In genomic region chr1:159928681-159929335, GRCm38 (mm10) we compare ENCODE assay signal across 15 mouse cellular contexts.
DNase-seq lines count a peak whose midpoint lies in the region; ATAC-seq lines count a peak whose summit lies in the region.
"Had no signal": no experiment of that assay in that cellular context is flagged by ENCODE, and none has a peak within 500 bp of the region (broad histone marks: within the 10 kb centered on the region; RNA-seq: fewer than 3 reads in every experiment).

No protein-coding gene starts in this region.

- ATAC-seq in kidney, embryonic 16.5 days (ENCODE audit: low FRiP score, low TSS enrichment): no peak
- ATAC-seq in forebrain, embryonic 14.5 days: no peak
- ATAC-seq: intestine, postnatal 0 days had no signal

- peak; percentile 58 to 75 for DNase-seq in adrenal gland, adult (ENCODE audit: inconsistent age in 2 of 2, low spot score in 1 of 2)
- no peak for DNase-seq in adrenal gland, postnatal 25 days
- peak; percentile 12 to 29 for DNase-seq in kidney, adult 8-10 months
- peak; percentile 57 for DNase-seq in kidney, adult 9 months
- peak; percentile 78 for DNase-seq in lung, postnatal 36 days
- no peak for DNase-seq in layer of hippocampus, postnatal 10 days (ENCODE audit: low spot score in 2 of 2)
- DNase-seq in forebrain, embryonic 14.5 days (ENCODE audit: low spot score): no peak
- DNase-seq: cerebellum, adult 2 months; midbrain, embryonic 14.5 days had no signal

- H3K27ac ChIP-seq in kidney, embryonic 16.5 days (ENCODE audit: low read length): no peak overlapping the region
- H3K27ac ChIP-seq in forebrain, embryonic 14.5 days (ENCODE audit: low read depth, low read length): no peak overlapping the region
- H3K27ac ChIP-seq: embryonic facial prominence, embryonic 12.5 days; forebrain, embryonic 12.5 days; heart, embryonic 15.5 days; liver, embryonic 15.5 days had no signal

- H3K4me2 ChIP-seq in kidney, embryonic 16.5 days (replicated peaks; ENCODE audit: low read depth, low read length): no peak overlapping the region
- H3K4me2 ChIP-seq in forebrain, embryonic 14.5 days (ENCODE audit: low read length): no peak overlapping the region
- H3K4me2 ChIP-seq: embryonic facial prominence, embryonic 12.5 days; forebrain, embryonic 12.5 days; heart, embryonic 15.5 days; liver, embryonic 15.5 days had no signal

- no peaks in the 10 kb centered on the region for H3K36me3 ChIP-seq in kidney, embryonic 16.5 days (ENCODE audit: insufficient read depth, low read length)
- H3K36me3 ChIP-seq in forebrain, embryonic 14.5 days (ENCODE audit: control insufficient read depth, insufficient read depth, low read length): no peaks in the 10 kb centered on the region
- H3K36me3 ChIP-seq: embryonic facial prominence, embryonic 12.5 days; forebrain, embryonic 12.5 days; heart, embryonic 15.5 days; liver, embryonic 15.5 days had no signal

- H3K4me1 ChIP-seq in kidney, embryonic 16.5 days (ENCODE audit: insufficient read depth, low read length): 0 out of 2 replicates have a peak, but pooled peaks cover 2% of the 10 kb centered on the region
- H3K4me1 ChIP-seq in forebrain, embryonic 14.5 days (ENCODE audit: control insufficient read depth, insufficient read depth, low read length): no peaks in the 10 kb centered on the region
- H3K4me1 ChIP-seq: embryonic facial prominence, embryonic 12.5 days; forebrain, embryonic 12.5 days; heart, embryonic 15.5 days; liver, embryonic 15.5 days had no signal

- no peaks in the 10 kb centered on the region for H3K9me3 ChIP-seq in kidney, embryonic 16.5 days (ENCODE audit: low read length)
- H3K9me3 ChIP-seq in forebrain, embryonic 14.5 days (replicated peaks; ENCODE audit: control insufficient read depth, low read length): no peaks in the 10 kb centered on the region
- H3K9me3 ChIP-seq: embryonic facial prominence, embryonic 12.5 days; forebrain, embryonic 12.5 days; heart, embryonic 15.5 days; liver, embryonic 15.5 days had no signal

- H3K27me3 ChIP-seq in kidney, embryonic 16.5 days (ENCODE audit: insufficient read depth, low read length): no peaks in the 10 kb centered on the region
- no peaks in the 10 kb centered on the region for H3K27me3 ChIP-seq in forebrain, embryonic 14.5 days (replicated peaks; ENCODE audit: control insufficient read depth, insufficient read depth, low read length)
- H3K27me3 ChIP-seq: embryonic facial prominence, embryonic 12.5 days; forebrain, embryonic 12.5 days; heart, embryonic 15.5 days; liver, embryonic 15.5 days had no signal

- 66% methylated on average over 9 of the region's 9 CpGs for WGBS in kidney, embryonic 16.5 days
- WGBS in forebrain, embryonic 14.5 days: 85% methylated on average over 9 of the region's 9 CpGs

- no peak overlapping the region for H3K9ac ChIP-seq in kidney, embryonic 16.5 days (replicated peaks; ENCODE audit: low read length)
- H3K9ac ChIP-seq in forebrain, embryonic 14.5 days (ENCODE audit: low read length): no peak overlapping the region
- H3K9ac ChIP-seq: embryonic facial prominence, embryonic 12.5 days; forebrain, embryonic 12.5 days; heart, embryonic 15.5 days; liver, embryonic 15.5 days had no signal

- no peak overlapping the region for H3K4me3 ChIP-seq in kidney, embryonic 16.5 days (ENCODE audit: low read length)
- no peak overlapping the region for H3K4me3 ChIP-seq in forebrain, embryonic 14.5 days (ENCODE audit: low read depth, low read length)
- H3K4me3 ChIP-seq: embryonic facial prominence, embryonic 12.5 days; forebrain, embryonic 12.5 days; heart, embryonic 15.5 days; liver, embryonic 15.5 days had no signal

Comparison
In these comparisons a context has a peak if more than half of its experiments do, and no peak if none do; other contexts are left out.
1. DNase-seq: peak in adrenal gland, adult (2 of 2), kidney, adult 8-10 months (2 of 2), kidney, adult 9 months (single experiment) and lung, postnatal 36 days (single experiment); none in adrenal gland, postnatal 25 days (single experiment), layer of hippocampus, postnatal 10 days (0 of 2) and forebrain, embryonic 14.5 days (single experiment).